Mouse (Mus musculus) induced T-regulatory cell, adult 2 months (primary cell): Measurements from ENCODE around the gene Map1lc3b.
A peak's percentile ranks its signal among the peaks of the same experiment; 100 is the strongest.

Source experiments
- DNase-seq: peaks from one replicate; pipeline ENCODE4 v3.0.0-alpha.2; 2012; ENCODE audit warnings: low read depth

Gene Map1lc3b

DNA sequence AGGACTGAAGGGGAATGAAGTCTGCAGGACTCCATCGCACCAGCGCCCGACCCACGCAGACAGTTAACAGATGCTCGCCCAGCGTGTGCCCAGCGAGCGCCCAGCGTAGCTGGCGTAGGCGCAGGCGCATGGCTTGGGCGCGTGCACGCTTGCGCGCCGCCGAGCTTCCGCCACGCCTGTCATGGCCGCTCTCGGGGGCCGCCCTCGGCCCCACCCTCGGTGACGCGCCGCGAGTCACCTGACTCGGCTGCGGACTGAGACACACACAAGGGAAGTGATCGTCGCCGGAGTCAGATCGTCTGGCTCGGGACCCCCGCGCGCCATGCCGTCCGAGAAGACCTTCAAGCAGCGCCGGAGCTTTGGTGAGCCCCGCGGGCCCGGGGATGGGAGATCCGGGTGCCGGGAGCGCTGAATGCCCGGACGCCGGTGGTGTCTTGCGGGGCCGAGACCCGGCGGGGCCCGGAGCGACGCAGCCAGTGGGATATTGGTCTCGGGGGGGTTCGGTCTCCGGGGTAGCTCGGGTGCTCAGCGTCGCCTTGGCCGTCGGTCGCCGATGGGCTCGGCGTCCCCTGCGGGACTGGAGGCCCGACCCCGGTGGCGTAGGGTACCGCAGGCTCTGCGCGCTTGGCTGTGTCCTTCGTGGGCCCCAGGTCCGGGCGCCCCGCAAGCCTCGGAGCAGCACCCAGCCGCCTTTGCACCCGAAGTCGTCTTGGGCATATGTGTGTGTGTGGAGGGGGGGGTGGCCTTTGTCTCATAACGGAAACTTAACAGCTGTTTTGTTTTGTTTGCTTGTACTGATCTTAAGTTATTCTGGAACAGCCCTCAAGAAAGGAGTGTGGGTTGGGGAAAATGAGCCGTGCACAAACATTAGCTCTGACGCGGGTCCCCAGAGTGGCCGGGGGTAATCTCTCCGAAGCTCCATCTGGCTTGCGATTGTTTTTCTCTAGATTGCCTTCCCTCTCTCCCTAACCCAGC is at the start of gene Map1lc3b:
TSS of gene Map1lc3b (plus strand) at position 159 of the 975 bp plus-strand sequence.
- peak; percentile 95 for DNase-seq

DNA sequence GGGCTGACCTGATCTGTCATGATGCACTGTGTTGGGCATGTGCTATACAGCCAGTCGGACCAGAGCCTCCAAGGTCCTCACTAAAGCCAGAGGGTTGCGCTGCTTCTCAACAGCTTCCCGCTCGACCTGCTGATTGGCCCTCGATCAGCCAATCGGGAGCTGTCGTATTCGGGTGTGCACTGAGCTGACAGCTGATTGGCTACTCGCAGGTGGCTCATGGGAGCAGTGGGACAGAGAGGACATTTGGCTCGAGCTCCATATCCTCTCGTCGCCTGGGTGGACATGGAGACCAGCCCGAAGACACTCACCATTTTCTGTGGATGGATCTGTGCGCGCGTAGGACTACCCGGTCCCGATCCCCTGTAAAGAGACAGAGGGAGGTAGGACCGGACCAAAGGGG is 48.3 kb upstream of the Map1lc3b start:
- no peak for DNase-seq

DNA sequence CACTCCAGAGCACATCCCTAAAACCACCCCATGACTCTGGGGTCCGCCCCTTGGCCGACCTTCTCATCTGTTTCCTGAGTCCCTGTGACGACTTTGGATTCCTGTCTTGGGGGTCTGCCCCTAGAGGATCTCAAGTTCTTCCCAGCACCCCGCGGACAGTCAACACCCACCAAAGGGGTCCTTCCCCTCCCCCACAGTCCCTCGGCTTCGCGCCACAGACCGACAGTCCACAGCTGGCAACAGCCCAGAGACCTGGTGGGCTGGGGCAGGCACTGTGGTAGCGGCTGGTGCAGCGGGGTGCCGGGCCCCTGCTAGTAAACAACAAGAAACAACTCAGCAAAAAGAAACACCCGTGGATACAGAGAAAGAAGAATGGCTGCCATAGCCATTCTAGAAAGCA is 47.3 kb upstream of the Map1lc3b start:
- no peak for DNase-seq

DNA sequence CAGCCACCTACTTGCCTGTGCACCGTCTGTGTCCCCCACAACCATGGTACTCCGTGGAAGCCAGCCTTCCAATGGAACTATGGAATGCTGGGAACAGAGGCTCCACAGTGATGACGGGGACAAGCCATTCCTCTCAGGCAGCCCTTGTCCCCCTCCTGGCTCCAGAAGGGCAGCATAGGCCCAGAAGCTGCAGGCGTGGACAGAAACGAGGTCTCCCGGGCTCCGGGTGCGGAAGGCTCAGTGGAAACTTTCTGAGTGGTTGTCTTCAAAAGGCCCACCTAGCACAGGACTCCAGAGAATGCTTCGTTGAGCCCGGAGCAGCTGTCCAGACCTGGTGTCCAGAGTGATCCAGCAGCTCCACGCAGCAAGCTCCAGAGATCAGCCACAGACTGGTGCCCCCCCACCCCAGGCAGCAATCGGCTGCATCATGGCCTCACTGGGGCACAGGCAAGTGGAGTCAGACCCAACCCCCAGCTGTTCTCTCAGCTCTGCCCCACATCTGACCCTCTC is 45.8 kb upstream of the Map1lc3b start, which contains the start of gene 1700018B08Rik:
TSS of gene 1700018B08Rik (minus strand) at position 45 of the 510 bp plus-strand sequence.
- DNase-seq, result no peak

DNA sequence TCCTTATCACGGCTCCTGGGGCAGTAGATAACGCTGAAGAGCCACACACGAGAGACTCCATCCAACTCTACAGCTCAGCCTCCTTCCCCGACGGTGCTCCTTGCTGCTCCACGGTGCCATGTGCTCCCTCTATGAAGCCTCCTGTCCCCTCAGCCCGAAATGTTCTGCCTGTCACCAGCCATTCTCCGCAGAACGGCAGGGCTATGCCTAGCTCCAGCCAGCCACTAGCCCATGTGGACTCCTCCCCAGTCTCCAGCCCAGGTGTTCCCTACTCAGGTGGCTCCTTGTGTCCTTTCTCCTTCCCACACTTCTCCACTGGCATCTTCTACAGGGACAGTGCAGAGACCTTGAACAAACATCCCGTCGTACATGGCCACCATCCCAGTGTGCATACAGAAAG is 45.2 kb upstream of the Map1lc3b start:
- no peak for DNase-seq

DNA sequence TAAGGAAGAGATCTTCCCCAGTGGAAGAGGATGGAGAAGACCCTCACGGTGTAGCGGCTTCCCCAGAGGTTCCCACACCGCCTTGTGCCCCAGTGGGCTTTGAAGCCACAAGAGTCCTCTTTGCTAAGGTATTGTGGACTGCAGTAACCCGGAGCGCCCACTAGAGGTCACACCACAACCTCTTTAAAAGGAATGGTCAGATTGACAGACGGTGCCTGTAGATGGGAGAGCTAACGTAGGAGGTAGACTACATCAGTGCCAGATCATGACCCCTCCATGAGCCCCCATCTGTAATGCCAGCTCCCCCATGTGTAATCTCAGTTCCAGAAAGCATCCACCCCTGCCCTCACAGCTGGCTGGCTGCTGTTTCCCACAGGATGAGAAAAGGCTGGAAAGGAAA is 43.0 kb upstream of the Map1lc3b start:
- DNase-seq, result peak; percentile 88

DNA sequence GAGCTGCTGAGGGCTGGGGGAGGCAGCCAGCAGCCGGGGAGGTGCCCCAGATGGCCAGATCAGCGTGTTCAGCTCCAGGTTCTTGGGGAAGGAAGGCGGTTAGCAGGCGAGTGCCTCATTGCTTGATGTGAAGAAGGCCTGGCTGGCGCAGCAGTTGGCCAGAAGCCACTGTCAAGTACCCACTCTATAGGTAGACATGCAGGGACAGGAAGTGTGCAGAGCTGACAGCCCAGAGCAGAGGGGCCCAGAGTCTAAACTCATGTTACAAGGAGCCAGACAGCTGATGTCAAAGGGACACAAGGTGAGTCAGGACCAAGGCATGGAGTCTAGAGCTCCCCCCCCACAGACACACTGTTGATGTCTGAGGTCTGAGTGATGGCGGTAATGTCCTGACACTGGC is 40.1 kb upstream of the Map1lc3b start:
- DNase-seq, result no peak

DNA sequence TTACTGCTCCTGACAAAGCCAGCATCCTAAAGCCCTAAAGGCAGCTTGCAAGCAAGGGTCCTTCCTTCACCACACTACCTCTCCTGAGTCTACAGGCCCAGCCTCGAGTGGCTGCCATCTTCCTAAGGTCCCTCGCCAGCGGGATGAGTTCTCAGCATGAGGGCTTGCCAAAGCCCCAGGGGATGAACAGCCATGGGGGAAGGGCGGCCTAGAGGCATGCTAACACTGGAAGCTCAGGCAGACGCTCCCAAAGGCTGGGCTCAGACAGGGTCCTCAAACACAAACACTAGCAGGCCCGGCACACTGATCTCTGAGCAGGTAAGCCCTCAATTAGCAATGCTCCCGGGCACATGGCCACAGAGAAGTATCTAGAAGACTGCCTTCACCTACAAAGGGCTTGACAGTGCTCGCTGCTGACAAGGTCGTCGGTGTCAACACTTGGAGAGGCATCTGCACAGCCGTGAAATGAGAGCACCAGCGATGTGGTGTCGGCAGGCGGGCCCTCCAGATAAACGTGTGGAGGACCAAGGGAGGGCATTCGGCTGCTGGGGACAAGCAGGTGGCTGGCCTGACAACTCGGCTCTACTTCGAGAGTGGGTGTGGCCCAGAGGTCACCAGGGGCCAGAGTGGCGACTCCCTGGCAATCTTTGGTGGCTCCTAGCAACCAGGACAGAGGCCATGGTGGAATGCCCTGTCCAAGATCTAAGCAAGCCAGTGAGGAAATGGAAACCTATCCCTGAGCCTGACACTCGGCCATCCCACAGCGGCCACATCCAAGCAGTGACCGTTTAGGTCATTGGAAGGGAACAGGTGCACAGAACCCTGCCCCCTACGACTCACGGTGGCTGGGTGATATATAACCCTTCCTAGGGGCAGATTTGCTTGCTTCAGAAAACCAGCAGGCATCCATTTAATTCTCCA is 38.8 kb upstream of the Map1lc3b start:
- no peak for DNase-seq

DNA sequence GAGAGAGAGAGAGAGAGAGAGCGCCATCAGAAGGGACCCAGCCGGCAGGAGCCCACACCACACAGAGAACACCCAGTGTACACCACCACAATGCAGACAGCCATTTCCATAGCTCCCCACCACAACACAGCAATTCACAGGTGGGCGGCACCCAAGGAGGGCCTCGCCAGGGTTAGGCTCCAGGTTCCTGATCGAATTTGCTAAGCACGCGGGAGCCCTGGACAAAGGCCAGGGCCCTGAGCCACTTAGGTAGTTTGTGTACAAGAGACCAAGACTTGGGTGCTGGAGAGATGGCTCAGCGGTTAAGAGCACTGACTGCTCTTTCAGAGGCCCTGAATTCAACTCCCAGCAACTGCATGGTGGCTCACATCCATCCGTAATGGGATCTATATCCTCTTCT is 37.7 kb upstream of the Map1lc3b start:
- no peak for DNase-seq

DNA sequence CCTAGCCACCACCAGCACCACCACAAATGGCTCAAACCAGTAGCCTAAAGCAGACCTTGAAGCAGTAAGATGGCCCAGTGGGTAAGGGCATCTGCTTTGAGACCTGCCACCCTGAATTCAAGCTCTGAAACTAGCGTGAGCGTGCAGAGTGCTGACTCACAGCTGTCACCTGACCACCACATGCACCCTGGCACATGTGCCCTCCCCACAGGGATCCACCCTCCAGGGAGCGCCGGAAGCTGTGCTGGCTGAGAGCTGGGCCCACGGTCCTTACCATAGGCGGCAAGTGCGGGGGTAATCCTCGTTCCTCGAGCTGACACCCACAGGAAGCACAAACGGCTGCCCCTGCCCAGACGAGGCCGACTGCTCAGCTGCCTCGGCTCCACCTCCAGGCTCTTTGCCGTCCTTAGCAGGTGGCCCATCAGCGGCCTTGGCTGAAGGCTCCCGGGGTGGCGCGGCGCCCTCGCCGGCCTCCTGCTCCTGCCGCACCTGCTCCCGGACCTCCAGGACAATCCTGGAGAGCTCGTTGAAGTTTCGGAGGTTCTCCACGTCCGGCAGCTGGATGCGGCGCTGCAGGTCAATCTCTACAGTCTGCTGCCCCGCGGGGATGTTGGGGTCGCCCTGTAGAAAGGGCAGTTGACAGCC is 36.2 kb upstream of the Map1lc3b start:
- DNase-seq, result no peak

DNA sequence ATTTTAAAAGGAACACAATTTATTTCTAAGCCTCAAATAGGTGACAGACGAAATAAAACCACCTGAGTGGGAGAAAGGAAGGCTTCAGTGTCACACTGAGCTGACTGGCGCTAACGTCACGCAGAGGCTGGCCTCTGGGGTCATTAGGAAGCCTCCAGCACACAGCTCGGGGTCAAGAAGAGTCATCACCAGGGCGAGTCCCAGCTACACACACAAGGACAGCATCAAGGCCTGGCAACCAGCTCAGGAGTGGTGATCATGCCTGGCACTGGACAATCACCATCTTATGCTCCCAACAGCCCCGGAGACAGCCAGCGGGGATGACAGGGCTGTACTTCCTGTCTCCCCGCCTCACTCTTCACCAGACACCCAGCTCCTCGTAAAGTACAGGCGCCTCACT is 32.4 kb upstream of the Map1lc3b start:
- no peak for DNase-seq

DNA sequence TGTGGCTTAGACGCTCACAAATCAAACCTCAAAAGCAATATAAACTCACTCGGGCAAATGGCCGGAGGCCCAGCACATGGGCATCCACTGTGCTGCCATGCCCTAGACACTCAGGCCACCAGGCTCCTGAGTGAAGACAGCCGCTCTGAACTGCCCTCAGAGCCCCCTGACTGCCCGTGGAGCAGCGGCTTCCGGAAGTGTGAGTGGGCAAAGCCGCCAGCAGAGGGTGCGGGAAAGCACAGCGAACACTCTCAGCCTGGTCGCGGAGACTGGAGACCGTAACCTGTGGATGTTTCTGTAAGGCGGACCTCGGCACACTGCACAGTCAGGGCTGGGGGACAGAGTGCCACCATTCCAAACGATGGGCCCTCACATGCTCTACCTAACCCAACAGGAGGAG is 31.6 kb upstream of the Map1lc3b start:
- no peak for DNase-seq

DNA sequence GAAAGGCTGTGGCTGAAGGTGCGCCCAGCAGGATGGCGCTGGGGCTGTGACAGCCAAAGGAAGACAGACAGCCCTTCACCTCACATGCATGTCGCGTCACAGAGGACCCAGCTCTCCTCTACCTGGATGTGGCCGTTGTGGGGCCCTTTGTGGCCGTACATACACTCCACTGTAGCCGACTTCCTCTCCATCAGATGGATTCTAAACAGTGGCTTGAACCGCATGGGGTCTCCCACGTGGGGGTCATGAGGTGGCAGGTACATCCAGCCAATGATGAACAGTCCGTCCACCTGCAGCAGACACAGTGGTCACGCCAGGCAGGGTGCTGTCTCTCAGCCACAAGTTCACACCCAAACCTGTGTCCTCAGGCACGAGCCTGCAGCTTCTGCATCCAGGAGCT is 30.4 kb upstream of the Map1lc3b start:
- DNase-seq, result no peak

DNA sequence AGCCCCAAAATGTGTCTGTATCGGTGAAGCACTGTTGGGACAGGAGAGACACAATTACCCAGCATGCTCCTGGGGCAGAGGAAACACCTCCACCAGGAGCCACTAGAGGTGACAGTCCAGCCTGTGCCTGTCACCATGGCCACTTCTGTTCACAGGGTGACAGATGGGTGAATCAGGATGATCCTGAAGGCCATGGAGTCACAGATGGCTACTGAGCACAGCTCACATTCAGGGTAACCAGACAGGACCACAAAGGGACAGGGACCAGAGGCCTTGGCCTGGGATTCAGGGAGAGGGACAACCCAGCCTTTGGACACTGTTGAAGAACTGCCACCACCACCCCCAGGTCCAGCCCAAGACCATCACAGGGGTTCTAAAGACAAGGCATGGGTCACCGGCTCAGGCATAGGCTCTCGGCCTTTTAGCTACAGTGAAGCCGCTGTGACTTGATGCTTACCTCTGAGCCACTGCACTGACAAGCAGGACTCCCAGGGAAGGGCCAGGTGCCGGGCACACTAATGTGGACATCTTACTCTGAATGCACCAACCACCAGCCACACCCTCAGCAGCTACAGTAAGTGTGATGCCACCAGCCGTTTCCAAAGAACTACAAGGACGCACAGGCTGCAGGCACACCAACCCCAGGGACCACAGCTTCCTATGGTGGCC is 29.6 kb upstream of the Map1lc3b start:
- no peak for DNase-seq

DNA sequence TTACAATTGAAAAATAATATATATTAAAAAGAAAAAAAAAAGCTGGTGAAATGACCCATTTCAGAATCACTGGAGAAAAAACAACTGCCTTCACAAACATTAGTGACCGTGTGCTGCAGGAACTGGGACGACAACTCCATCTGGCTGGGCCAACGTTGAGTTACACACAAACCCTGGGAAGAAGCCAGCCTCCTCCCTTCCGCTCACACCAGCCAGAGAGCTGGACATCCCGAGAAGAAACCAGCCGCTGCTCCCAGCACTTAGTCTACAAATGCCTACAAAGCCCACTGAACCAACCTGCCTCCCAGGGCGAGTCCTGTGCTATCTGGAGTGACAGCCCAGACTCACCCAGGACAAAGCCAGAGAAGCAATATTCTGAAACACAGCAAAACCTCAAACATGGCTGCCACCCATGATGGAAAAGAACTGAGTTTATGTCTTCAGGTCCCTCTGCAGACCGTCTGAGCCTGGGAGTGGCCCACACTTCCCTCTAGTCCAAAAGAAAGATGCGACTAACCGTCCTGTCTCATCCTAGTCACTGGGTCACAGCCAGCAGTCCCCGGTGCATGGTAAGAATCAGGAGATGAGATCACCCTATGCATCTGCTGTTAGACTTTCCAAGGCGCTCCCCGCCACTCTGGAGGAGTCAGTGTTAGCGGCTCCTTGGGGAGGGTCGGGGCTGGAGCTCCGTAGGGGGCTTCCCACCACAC is 28.4 kb upstream of the Map1lc3b start:
- DNase-seq, result no peak

DNA sequence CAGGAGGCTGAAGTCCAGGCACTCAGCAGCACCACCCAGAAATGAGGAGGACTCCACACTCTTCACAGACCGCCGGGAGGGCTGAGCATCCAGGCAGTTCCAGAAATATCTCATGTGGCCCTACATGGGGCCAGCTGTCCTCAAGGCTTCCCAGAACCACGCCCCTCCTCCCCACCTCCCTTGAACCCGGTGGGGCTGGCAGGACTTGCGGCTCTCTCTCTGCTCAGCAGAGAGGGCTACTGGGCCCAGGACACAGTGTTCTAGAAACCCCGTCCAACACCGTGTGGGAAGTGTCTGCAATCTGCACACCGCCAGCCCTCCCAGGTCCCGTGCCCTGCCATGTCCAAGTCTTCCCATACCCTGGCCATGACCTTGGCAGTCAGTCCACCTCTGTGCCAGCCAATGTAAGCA is 27.2 kb upstream of the Map1lc3b start:
- DNase-seq, result no peak

DNA sequence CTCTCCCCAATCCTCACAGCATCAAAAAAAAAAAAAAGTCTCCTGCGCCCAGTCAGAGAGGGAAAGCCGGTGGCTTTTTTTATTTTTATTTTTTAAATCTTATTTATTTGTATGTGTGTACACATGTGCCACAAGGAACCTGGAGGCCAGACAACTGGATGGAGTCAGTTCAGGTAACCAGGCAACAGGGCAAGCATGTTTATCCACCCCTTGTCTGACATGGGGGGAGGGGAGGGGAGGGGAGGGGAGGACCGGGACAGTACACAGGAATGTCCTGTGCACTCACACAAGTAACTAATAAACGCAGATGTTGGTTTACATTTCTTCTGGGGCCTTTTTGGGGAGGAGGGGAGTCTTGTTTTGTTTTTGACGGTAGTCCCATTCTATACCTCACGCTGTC is 26.5 kb upstream of the Map1lc3b start:
- DNase-seq, result no peak

DNA sequence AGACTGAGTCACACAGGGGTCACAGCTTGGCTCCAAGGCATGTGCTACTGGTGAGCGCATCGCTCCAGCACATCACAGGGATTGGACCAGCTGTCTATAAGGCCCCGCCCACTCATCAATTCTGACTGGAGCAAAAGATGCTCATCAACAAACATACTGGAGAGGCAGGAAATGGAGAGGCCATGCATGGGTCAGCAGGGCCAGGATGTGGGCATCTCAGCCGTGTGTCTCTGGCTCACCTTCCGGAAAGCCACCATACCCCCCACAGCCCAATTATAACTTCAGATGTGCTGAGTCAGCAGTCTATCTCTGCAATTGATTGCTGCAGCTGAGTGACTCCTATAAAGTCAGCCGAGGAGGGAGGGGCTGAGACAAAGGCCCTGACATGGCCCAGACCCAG is 21.8 kb upstream of the Map1lc3b start:
- DNase-seq, result peak; percentile 49

DNA sequence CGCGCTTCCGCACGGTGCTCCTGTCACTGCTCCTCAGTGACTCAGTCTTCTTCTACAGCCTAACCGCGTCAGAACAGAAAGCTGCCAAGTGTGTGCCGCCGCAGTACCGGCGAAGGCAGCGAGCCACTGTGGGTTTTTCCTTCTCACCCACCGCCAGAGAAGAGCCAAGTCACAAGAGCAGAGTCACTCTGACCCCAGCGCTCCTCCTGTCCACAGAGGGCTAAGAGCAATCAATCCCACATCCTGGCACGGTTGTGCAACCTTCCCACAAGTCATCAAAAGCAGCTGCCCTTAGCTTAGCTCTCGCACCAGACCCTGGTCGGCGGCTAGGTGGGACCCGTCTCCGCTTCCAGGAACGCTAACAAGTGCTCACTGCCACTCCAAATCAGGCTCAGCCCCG is 19.8 kb upstream of the Map1lc3b start:
- DNase-seq, result no peak

DNA sequence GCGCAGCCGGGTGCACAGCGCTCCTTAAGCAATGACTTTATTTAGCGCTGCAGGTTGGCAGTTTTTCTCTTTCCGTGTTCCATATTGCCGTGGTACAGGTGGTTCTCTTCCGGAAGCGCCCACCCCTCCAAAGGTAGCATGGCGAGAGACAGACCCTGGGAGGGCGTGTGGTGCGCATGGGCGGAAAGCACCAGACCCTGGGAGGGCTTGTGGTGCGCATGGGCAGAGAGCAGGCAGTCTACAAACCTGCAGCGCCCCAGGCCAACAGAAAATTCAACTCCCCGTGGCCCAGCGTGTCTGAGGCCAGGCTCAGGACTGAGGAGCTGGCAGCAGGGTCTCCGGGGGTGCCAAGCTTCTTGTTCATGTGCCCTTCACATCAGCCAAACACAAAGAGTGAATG is 19.4 kb upstream of the Map1lc3b start:
- no peak for DNase-seq

DNA sequence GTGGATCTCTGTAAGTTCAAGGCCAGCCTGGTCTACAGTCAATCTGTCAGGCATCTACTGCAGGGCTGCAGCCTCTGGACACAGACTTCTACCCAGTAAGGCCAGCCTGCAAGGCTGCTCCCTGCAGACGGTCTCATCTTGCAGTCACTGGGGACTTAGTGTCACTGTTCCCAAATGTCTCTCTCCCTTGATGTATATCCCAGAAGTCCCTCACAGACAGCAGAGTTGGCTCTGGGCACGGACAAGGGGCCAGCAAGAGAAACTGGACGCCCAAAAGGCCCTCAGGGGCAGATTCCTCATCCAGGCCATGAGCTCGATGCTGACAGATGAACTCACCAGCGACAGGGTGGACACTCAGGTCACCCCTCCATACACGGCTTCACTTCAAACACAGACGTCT is 18.0 kb upstream of the Map1lc3b start:
- DNase-seq, result no peak
